Mouse (Mus musculus): ENCODE data around the gene Mylk. TPM values are rescaled to one million over a fixed set of nuclear protein-coding genes. Genes with fewer than 3 reads are reported as not detected.

Gene Mylk
- polyA plus RNA-seq, 1 experiment: 0.23 TPM

GRCm38 (mm10) chr16:34813570-34813969 lies 68.6 kb downstream of the Mylk start:
- H3K79me2 ChIP-seq (ENCODE audit: control insufficient read depth, insufficient read depth): no peaks in the 10 kb centered on the region
- H3K79me3 ChIP-seq (ENCODE audit: low read depth): no peaks in the 10 kb centered on the region
- no peak overlapping the region for H3K4me3 ChIP-seq (ENCODE audit: insufficient read depth, poor library complexity, severe bottlenecking)
- H3ac ChIP-seq (ENCODE audit: control insufficient read depth, insufficient read length, low read depth): no peak overlapping the region
- TF ChIP-seq MYOD1 (IDR thresholded peaks at IDR 0.05; ENCODE audit: control insufficient read depth, insufficient read length, low read depth) (no peak), MAX (IDR thresholded peaks at IDR 0.05) (no peak), MYOG (IDR thresholded peaks at IDR 0.05; ENCODE audit: control insufficient read depth, extremely low read depth, insufficient read length) (no peak), FOSL1 (IDR thresholded peaks at IDR 0.05; ENCODE audit: insufficient read depth, low read length, poor library complexity, severe bottlenecking) (no peak), CEBPB (IDR thresholded peaks at IDR 0.05; ENCODE audit: low read depth) (no peak), USF1 (IDR thresholded peaks at IDR 0.05; ENCODE audit: low read depth) (no peak), CTCF (IDR thresholded peaks at IDR 0.05; ENCODE audit: control insufficient read depth, insufficient read depth, insufficient read length) (no peak)
- H3K27me3 ChIP-seq (ENCODE audit: control insufficient read depth, insufficient read depth, insufficient read length): no peaks in the 10 kb centered on the region
- no peaks in the 10 kb centered on the region for H3K36me3 ChIP-seq (ENCODE audit: control insufficient read depth, insufficient read depth)

DNA sequence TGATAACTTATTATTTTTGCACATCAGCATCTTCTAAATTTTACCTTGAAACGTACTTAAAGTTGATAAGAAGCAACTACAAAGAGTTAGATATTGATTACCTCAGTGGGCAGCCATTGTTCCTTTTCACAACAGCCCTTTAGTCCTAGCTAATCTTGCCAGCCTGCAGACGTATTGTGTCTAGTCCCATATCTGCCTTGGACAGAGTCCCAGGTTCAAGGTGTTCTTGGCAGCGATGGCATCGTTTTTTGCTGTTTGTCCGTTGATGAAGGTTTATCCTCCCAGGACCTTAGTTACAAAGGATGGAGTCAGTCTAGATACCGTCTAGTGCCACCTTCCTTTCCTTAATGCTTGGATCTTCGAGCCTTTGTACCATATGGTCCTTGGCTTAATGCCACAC lies 69.6 kb downstream of the Mylk start:
- H3K4me3 ChIP-seq (ENCODE audit: insufficient read depth, poor library complexity, severe bottlenecking): no peak overlapping the region
- H3K79me3 ChIP-seq (ENCODE audit: low read depth): no peaks in the 10 kb centered on the region
- H3K79me2 ChIP-seq (ENCODE audit: control insufficient read depth, insufficient read depth): no peaks in the 10 kb centered on the region
- no peaks in the 10 kb centered on the region for H3K36me3 ChIP-seq (ENCODE audit: control insufficient read depth, insufficient read depth)
- TF ChIP-seq CEBPB (IDR thresholded peaks at IDR 0.05; ENCODE audit: low read depth) (no peak), CTCF (IDR thresholded peaks at IDR 0.05; ENCODE audit: control insufficient read depth, insufficient read depth, insufficient read length) (no peak), USF1 (IDR thresholded peaks at IDR 0.05; ENCODE audit: low read depth) (no peak), MYOD1 (IDR thresholded peaks at IDR 0.05; ENCODE audit: control insufficient read depth, insufficient read length, low read depth) (no peak), FOSL1 (IDR thresholded peaks at IDR 0.05; ENCODE audit: insufficient read depth, low read length, poor library complexity, severe bottlenecking) (no peak), MYOG (IDR thresholded peaks at IDR 0.05; ENCODE audit: control insufficient read depth, extremely low read depth, insufficient read length) (no peak), MAX (IDR thresholded peaks at IDR 0.05) (no peak)
- no peaks in the 10 kb centered on the region for H3K27me3 ChIP-seq (ENCODE audit: control insufficient read depth, insufficient read depth, insufficient read length)
- H3ac ChIP-seq (ENCODE audit: control insufficient read depth, insufficient read length, low read depth): no peak overlapping the region

GRCm38 (mm10) chr16:34816548-34816947 lies 71.5 kb downstream of the Mylk start:
- Histone ChIP-seq H3K4me3 (ENCODE audit: insufficient read depth, poor library complexity, severe bottlenecking) (no peak overlapping the region), H3K27me3 (ENCODE audit: control insufficient read depth, insufficient read depth, insufficient read length) (no peaks in the 10 kb centered on the region), H3K79me3 (ENCODE audit: low read depth) (no peaks in the 10 kb centered on the region), H3K79me2 (ENCODE audit: control insufficient read depth, insufficient read depth) (no peaks in the 10 kb centered on the region), H3ac (ENCODE audit: control insufficient read depth, insufficient read length, low read depth) (no peak overlapping the region), H3K36me3 (ENCODE audit: control insufficient read depth, insufficient read depth) (no peaks in the 10 kb centered on the region)
- no peak for TF ChIP-seq USF1 (IDR thresholded peaks at IDR 0.05; ENCODE audit: low read depth)
- TF ChIP-seq FOSL1 (IDR thresholded peaks at IDR 0.05; ENCODE audit: insufficient read depth, low read length, poor library complexity, severe bottlenecking): no peak

- Histone ChIP-seq H3ac (ENCODE audit: control insufficient read depth, insufficient read length, low read depth) (no peak overlapping the region), H3K27me3 (ENCODE audit: control insufficient read depth, insufficient read depth, insufficient read length) (no peaks in the 10 kb centered on the region), H3K79me3 (ENCODE audit: low read depth) (no peaks in the 10 kb centered on the region), H3K36me3 (ENCODE audit: control insufficient read depth, insufficient read depth) (no peaks in the 10 kb centered on the region), H3K79me2 (ENCODE audit: control insufficient read depth, insufficient read depth) (no peaks in the 10 kb centered on the region), H3K4me3 (ENCODE audit: insufficient read depth, poor library complexity, severe bottlenecking) (no peak overlapping the region)
- no peak for TF ChIP-seq FOSL1 (IDR thresholded peaks at IDR 0.05; ENCODE audit: insufficient read depth, low read length, poor library complexity, severe bottlenecking)
- TF ChIP-seq MYOG (IDR thresholded peaks at IDR 0.05; ENCODE audit: control insufficient read depth, extremely low read depth, insufficient read length): no peak
- TF ChIP-seq MYOD1 (IDR thresholded peaks at IDR 0.05; ENCODE audit: control insufficient read depth, insufficient read length, low read depth): no peak
These were observed 80.2 kb downstream of the Mylk start for GRCm38 (mm10) chr16:34825111-34825744.

DNA sequence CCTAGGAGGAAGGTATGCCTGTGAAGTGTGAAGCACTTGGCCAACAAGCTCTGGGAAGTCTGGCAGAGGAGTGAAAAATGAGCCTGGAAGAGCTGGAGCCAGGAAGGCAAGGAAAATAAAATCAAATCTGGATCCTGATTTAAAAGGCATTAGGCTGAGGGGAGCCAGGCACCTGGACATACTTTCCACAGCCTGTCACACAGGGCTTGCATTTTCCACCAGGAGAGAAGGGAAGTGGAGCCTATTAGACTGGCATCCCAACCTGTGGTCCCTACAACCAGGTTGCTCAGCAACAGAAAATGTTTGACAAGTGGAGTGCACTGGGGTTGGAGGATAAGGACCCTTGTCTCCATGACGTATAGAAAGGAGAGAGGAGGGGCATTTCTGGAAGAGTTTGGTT lies 89.5 kb downstream of the Mylk start:
- TF ChIP-seq USF1 (IDR thresholded peaks at IDR 0.05; ENCODE audit: low read depth): no peak
- no peak for TF ChIP-seq MAX (IDR thresholded peaks at IDR 0.05)
- TF ChIP-seq CTCF (IDR thresholded peaks at IDR 0.05; ENCODE audit: control insufficient read depth, insufficient read depth, insufficient read length): no peak
- no peak for TF ChIP-seq FOSL1 (IDR thresholded peaks at IDR 0.05; ENCODE audit: insufficient read depth, low read length, poor library complexity, severe bottlenecking)
- no peak for TF ChIP-seq MYOG (IDR thresholded peaks at IDR 0.05; ENCODE audit: control insufficient read depth, extremely low read depth, insufficient read length)
- no peak for TF ChIP-seq MYOD1 (IDR thresholded peaks at IDR 0.05; ENCODE audit: control insufficient read depth, insufficient read length, low read depth)
- no peak for TF ChIP-seq CEBPB (IDR thresholded peaks at IDR 0.05; ENCODE audit: low read depth)
- H3K27me3 ChIP-seq (ENCODE audit: control insufficient read depth, insufficient read depth, insufficient read length): peaks cover 30% of the 10 kb centered on the region
- H3K4me3 ChIP-seq (ENCODE audit: insufficient read depth, poor library complexity, severe bottlenecking): no peak overlapping the region
- H3K36me3 ChIP-seq (ENCODE audit: control insufficient read depth, insufficient read depth): no peaks in the 10 kb centered on the region
- no peak overlapping the region for H3ac ChIP-seq (ENCODE audit: control insufficient read depth, insufficient read length, low read depth)
- H3K79me2 ChIP-seq (ENCODE audit: control insufficient read depth, insufficient read depth): no peaks in the 10 kb centered on the region
- no peaks in the 10 kb centered on the region for H3K79me3 ChIP-seq (ENCODE audit: low read depth)

GRCm38 (mm10) chr16:34839004-34839703 lies 94.1 kb downstream of the Mylk start:
- Histone ChIP-seq H3K79me2 (ENCODE audit: control insufficient read depth, insufficient read depth) (no peaks in the 10 kb centered on the region), H3K27me3 (ENCODE audit: control insufficient read depth, insufficient read depth, insufficient read length) (peaks cover 21% of the 10 kb centered on the region), H3K79me3 (ENCODE audit: low read depth) (no peaks in the 10 kb centered on the region), H3K4me3 (ENCODE audit: insufficient read depth, poor library complexity, severe bottlenecking) (no peak overlapping the region), H3K36me3 (ENCODE audit: control insufficient read depth, insufficient read depth) (no peaks in the 10 kb centered on the region), H3ac (ENCODE audit: control insufficient read depth, insufficient read length, low read depth) (no peak overlapping the region)
- TF ChIP-seq CTCF (IDR thresholded peaks at IDR 0.05; ENCODE audit: control insufficient read depth, insufficient read depth, insufficient read length) (no peak), USF1 (IDR thresholded peaks at IDR 0.05; ENCODE audit: low read depth) (no peak), FOSL1 (IDR thresholded peaks at IDR 0.05; ENCODE audit: insufficient read depth, low read length, poor library complexity, severe bottlenecking) (no peak), MYOG (IDR thresholded peaks at IDR 0.05; ENCODE audit: control insufficient read depth, extremely low read depth, insufficient read length) (no peak), CEBPB (IDR thresholded peaks at IDR 0.05; ENCODE audit: low read depth) (no peak)
